Mouse (Mus musculus) forebrain, embryonic 10.5 days (tissue): ENCODE measurements around the gene Adamtsl2. TPM values are rescaled to one million over a fixed set of nuclear protein-coding genes. Genes with fewer than 3 reads are reported as not detected.

Experiments
- DNase-seq: peaks from one replicate; pipeline ENCODE4 v3.0.0-alpha.2; 2017; ENCODE audit warnings: low spot score; ENCODE audit errors: extremely low spot score
- H3K27ac ChIP-seq: fragments of 300-500 bp; sonication (generic); 2 replicates; pipeline ENCODE4 v1.5.1; 2016; ENCODE audit warnings: mild to moderate bottlenecking
- H3K27me3 ChIP-seq: fragments of 300-500 bp; sonication (generic); 2 replicates; pipeline ENCODE4 v1.6.1; 2016; ENCODE audit warnings: mild to moderate bottlenecking; ENCODE audit not compliant: poor library complexity, severe bottlenecking
- H3K36me3 ChIP-seq: fragments of 300-500 bp; sonication (generic); replicated peaks from 2 replicates; pipeline ENCODE4 v1.6.1; 2016; ENCODE audit warnings: mild to moderate bottlenecking, moderate library complexity
- H3K4me1 ChIP-seq: fragments of 300-500 bp; sonication (generic); 2 replicates; pipeline ENCODE4 v1.6.1; 2016
- H3K4me3 ChIP-seq: fragments of 300-500 bp; sonication (generic); 2 replicates; pipeline ENCODE4 v1.5.1; 2016; ENCODE audit warnings: mild to moderate bottlenecking, moderate library complexity
- H3K9me3 ChIP-seq: fragments of 300-500 bp; sonication (generic); 2 replicates; pipeline ENCODE4 v1.6.1; 2016; ENCODE audit warnings: mild to moderate bottlenecking, moderate library complexity
- WGBS: fragments of 180-500 bp; shearing (Covaris S2); methylation state at CpG from one replicate; pipeline ENCODE4 v1.1.7; 2016; 5-methylcytosine and 5-hydroxymethylcytosine counted together
- polyA plus RNA-seq: library from polyadenylated mRNA; unstranded; fragments of >200 nt; fragmentation: Nextera tagmentation; extraction: Ambion mirVana; gene quantifications from 2 replicates; pipeline ENCODE4 v1.2.1, GENCODE M21; 2016

Gene Adamtsl2
- polyA plus RNA-seq, 1 experiment from 2014 or later, result 5.3 TPM

DNA sequence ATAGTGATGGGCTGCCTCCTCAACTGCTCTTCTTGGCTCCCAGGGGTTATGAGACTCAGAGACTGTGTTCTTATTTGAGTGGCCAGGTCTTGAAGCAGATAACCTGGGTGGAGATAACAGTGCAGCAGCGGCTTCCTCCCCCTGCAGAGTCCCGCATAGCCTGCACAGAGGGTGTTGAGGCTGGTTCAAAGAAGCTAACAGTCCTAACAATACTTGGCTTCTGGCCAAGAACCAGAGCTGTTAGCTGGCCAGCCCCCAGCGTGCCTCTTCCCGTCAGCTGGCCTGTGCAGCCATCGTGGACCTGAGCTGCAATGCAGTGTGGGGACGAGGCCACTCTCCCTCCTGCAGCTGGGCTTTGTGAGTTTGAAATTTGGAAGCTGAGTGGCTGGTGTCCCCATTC is 18.6 kb downstream of the Adamtsl2 start:
- 58% methylated on average over 6 of the region's 6 CpGs for WGBS
- Histone ChIP-seq H3K9me3 (no peaks in the 10 kb centered on the region), H3K27ac (peak overlapping the region; percentile 31; the same call in 1 of the 2 replicates), H3K4me1 (peaks cover 26% of the 10 kb centered on the region), H3K36me3 (no peaks in the 10 kb centered on the region), H3K27me3 (peaks cover 7% of the 10 kb centered on the region; the same call in 1 of the 2 replicates), H3K4me3 (no peak overlapping the region)
- DNase-seq, result no peak

DNA sequence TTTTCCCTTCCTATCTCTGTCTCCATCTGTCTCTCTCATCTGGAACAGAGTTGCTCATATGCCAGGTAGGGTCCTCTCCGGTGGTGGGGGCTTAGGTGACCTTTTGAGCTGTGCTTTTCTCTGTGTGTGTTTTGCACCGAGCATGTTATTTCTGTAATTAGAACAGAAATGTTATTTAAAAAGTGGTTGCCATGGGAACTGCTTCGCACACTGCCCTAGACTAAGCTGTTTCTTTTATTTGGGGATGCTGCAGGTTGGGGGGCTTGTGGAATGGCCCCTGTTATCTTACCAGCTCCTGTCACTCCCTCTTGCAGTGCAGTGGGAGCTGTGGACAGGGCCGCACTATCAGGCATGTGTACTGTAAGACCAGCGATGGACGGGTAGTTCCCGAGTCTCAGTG is 24.4 kb downstream of the Adamtsl2 start:
- H3K4me1 ChIP-seq, result peaks cover 43% of the 10 kb centered on the region
- peaks cover 12% of the 10 kb centered on the region for H3K27me3 ChIP-seq
- no peaks in the 10 kb centered on the region for H3K36me3 ChIP-seq
- no peak for DNase-seq
- H3K4me3 ChIP-seq, result no peak overlapping the region
- H3K27ac ChIP-seq, result no peak overlapping the region
- 76% methylated on average over 7 of the region's 7 CpGs for WGBS
- no peaks in the 10 kb centered on the region for H3K9me3 ChIP-seq

DNA sequence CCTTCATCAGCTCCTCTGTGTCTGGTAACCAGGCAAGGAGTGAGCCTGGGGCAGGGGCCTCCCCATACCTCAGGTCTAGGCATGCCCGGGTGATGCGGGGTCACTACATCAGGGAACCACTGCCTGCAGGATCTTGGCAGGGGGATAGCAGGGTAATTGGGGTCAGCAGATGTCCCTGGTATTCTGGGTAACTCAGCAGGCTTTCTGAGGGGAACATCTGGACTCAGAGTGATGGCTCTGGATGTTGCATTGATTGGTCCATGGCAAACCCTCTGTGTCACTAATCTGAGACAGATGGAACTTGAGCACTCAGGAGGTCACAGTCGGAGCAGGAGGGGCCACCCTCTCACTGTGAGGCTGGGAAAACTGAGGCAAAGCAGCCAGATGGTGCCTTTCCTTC is 27.6 kb downstream of the Adamtsl2 start:
- H3K4me1 ChIP-seq, result peaks cover 46% of the 10 kb centered on the region
- peak; percentile 23 for DNase-seq
- WGBS, result 54% methylated on average over 3 of the region's 3 CpGs
- H3K27ac ChIP-seq, result no peak overlapping the region
- no peaks in the 10 kb centered on the region for H3K9me3 ChIP-seq
- peaks cover 31% of the 10 kb centered on the region for H3K27me3 ChIP-seq
- H3K36me3 ChIP-seq, result no peaks in the 10 kb centered on the region
- H3K4me3 ChIP-seq, result no peak overlapping the region

DNA sequence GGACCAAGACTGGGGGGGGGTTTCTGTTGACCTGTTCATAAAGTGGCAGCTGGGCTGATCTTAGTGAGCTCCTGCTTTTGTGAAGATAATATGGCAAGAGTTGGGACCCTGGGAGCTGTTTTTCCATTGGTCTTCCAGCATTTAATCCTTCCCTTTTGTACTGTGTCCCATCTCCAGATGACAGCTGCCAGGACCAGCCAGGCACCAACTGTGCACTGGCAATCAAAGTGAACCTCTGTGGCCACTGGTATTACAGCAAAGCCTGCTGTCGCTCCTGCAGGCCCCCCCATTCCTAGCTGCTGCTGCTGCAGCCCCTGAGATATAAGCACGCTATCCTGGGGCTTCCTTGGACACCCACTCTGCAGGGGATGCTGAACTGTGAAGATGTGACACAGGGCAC is 29.0 kb downstream of the Adamtsl2 start:
- WGBS, result 65% methylated on average over 2 of the region's 2 CpGs

DNA sequence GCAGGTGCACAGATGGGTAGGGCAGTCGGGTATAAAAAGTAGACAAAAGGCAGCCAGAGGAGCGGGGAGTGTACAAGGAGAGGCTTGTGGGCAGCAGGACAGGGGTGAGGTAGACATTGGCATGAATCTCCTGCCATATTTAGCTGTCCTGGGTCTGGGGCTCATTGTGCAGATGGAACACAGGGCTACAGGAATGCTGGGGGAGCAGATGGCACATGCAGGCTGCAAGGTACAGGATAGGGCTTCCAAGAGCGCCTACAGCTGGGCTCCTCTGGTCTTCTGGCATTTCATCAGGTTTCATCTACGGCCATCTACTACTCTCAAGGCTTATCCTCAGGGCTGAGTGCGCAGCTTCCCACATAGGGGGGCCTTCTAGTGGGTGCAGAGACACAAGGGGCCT is 29.9 kb downstream of the Adamtsl2 start:
- Histone ChIP-seq H3K4me3 (no peak overlapping the region), H3K27ac (no peak overlapping the region), H3K4me1 (peaks cover 44% of the 10 kb centered on the region), H3K27me3 (peaks cover 28% of the 10 kb centered on the region), H3K9me3 (no peaks in the 10 kb centered on the region), H3K36me3 (no peaks in the 10 kb centered on the region)
- DNase-seq, result no peak
- WGBS, result 85% methylated on average over 5 of the region's 5 CpGs

More for the DNA sequence above, 29.0 kb downstream of the Adamtsl2 start:
- H3K27ac ChIP-seq, result no peak overlapping the region
- no peaks in the 10 kb centered on the region for H3K36me3 ChIP-seq
- no peak overlapping the region for H3K4me3 ChIP-seq
- H3K9me3 ChIP-seq, result no peaks in the 10 kb centered on the region
- H3K27me3 ChIP-seq, result peaks cover 28% of the 10 kb centered on the region
- peaks cover 52% of the 10 kb centered on the region for H3K4me1 ChIP-seq
- DNase-seq, result no peak

DNA sequence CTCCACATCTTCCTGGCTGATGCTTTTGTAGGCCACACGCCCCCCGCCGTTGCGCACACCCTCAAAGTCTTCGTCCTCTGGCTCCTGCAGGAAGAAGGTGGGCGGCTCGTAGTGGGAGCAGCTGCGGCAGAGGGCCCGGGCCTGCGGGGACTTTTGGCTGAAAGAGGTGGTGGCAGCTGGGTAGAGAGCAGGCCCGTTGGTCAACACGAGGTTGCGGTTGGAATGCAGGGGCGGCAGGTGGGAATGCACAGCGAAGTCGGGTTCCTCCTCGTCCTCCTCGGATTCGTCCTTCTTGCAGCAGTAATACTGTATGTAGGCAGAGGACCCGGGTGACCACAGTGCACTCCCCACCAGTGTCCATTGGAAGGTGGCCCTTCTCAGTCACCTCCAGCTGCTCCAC is 33.4 kb downstream of the Adamtsl2 start:
- DNase-seq, result no peak
- Histone ChIP-seq H3K27me3 (peaks cover 28% of the 10 kb centered on the region), H3K4me1 (peaks cover 16% of the 10 kb centered on the region), H3K9me3 (no peaks in the 10 kb centered on the region), H3K36me3 (no peaks in the 10 kb centered on the region), H3K27ac (no peak overlapping the region), H3K4me3 (no peak overlapping the region)
- WGBS, result 84% methylated on average over 20 of the region's 20 CpGs

DNA sequence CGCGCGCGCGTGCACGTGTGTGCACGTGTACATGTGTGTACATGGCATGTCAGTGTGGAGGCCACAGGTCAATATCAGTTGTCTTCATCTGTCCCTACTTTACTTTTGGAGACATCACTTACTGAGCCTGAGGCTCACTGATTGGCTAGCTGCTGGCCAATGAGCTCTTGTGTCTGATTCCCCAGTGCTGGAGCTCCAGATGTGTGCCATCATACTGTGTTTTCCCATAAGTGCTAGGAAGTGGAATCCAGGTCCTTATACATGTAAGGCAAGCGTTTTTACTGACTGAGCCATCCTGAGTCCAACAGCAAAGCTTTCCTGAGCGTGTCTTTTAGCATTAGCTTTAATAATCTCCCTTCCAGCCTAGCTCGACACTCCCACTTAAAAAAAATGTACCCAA is 35.0 kb downstream of the Adamtsl2 start:
- 92% methylated on average over 10 of the region's 10 CpGs for whole genome bisulfite sequencing
- Histone ChIP-seq H3K27ac (no peak overlapping the region), H3K9me3 (no peaks in the 10 kb centered on the region), H3K4me1 (0 out of 2 replicates have a peak, but pooled peaks cover 9% of the 10 kb centered on the region), H3K27me3 (peaks cover 21% of the 10 kb centered on the region), H3K4me3 (no peak overlapping the region), H3K36me3 (no peaks in the 10 kb centered on the region)
- no peak for DNase-seq

DNA sequence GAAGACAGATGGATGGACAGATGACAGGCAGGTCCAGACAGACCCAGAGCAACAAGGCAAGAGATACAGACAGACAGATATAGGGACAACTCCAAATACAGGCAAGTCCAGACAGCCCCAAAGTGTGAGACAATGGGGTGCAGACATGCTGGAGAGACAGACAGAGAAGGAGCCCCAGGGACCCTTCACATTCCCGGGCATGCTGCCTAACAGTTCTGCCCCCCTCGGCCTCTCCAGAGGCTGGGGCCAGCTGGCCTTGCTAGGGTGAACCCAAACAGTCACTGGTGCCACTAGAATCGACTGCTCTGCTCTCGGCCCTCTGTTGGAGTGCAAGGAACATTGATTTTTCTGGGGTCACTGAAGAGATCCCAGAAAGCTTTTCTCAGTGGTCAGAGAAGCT is 39.3 kb downstream of the Adamtsl2 start:
- Histone ChIP-seq H3K27ac (no peak overlapping the region), H3K9me3 (no peaks in the 10 kb centered on the region), H3K4me1 (peaks cover 27% of the 10 kb centered on the region), H3K36me3 (no peaks in the 10 kb centered on the region), H3K4me3 (no peak overlapping the region), H3K27me3 (no peaks in the 10 kb centered on the region)
- DNase-seq, result no peak
- WGBS, result 76% methylated on average over 4 of the region's 4 CpGs

DNA sequence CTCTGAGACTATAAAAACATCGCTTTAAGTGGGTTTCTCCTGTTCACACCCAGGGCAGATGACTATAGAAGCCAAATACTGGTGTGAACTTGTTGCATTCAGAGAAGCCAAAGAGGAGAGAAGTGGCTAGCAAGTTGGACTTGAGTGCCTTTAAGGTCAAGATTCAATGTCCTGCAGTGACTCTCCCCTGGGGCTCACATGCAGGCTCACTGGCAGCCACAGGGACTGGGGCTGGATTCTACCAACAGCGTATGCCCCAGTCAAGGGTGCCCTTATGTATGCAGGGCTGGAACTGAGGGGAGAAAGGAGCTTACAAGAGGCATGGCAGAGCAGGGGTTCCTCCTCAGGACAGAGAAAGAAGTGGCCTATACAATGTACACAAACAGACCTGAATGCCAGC is 40.6 kb downstream of the Adamtsl2 start:
- Histone ChIP-seq H3K27me3 (no peaks in the 10 kb centered on the region), H3K27ac (no peak overlapping the region), H3K9me3 (no peaks in the 10 kb centered on the region), H3K36me3 (no peaks in the 10 kb centered on the region), H3K4me1 (peaks cover 27% of the 10 kb centered on the region), H3K4me3 (no peak overlapping the region)
- DNase-seq, result no peak
- WGBS, result 88% methylated on average over 2 of the region's 2 CpGs

DNA sequence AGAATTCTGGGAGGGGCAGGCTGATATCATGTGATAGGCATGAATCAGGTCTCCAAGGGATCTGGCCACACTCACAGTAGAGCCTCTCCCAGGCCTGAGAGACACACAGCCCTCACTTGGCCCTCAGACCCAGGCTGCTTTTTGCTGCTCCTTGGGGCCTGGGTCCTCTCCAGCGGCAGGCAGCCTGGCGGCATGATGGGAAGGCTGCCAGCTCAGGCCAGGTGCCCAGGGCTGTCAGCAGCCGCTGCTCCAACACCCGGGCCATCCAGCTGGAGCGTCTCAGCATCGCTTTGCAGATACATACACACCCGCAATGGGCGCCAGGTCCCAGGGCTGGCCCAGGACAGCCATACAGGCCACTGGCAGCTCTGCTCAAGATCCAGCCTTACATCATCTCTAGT is 41.1 kb downstream of the Adamtsl2 start:
- no peaks in the 10 kb centered on the region for H3K9me3 ChIP-seq
- WGBS, result 95% methylated on average over 8 of the region's 8 CpGs
- DNase-seq, result no peak
- H3K4me3 ChIP-seq, result no peak overlapping the region
- peaks cover 27% of the 10 kb centered on the region for H3K4me1 ChIP-seq
- no peaks in the 10 kb centered on the region for H3K36me3 ChIP-seq
- H3K27ac ChIP-seq, result no peak overlapping the region
- no peaks in the 10 kb centered on the region for H3K27me3 ChIP-seq

DNA sequence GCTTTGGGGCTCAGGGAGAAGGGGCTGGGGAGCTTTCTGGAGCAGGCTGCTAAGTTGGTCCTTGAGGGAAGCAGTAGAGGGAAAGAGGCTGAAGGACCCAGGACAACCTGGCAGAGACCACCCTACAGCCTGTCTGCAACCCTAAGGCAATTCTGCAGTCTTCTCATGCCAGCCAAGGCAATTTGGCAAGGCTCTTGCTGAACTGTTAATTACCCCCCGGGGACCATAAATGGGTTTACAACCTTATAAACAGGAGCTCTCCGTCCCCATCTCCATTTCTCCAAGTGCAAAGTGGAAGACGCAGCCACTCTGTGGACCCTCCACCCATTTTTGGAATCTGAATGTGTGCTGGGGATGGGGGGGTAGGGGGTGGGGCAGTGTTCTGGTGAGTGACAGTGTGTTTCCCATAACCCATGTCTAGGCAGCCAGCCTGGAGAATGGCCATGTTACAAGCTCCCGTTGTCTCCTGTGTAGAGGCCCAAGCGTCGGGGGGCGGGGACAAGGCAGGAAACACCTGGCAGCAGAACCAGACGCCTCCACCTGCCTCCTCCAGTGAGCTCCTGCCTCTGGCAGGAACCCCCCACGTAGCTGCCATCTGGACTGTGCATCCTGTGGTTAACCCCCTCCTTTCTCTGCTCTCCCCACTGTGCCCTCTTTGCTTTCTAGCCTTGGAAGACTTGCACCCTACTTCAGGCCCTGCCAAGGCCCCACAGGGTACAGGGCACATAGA is 42.6 kb downstream of the Adamtsl2 start:
- Histone ChIP-seq H3K9me3 (no peaks in the 10 kb centered on the region), H3K4me1 (peaks cover 37% of the 10 kb centered on the region), H3K27me3 (no peaks in the 10 kb centered on the region), H3K36me3 (no peaks in the 10 kb centered on the region), H3K27ac (peak overlapping the region; percentile 64), H3K4me3 (no peak overlapping the region)
- WGBS, result 43% methylated on average over 9 of the region's 9 CpGs
- no peak for DNase-seq

DNA sequence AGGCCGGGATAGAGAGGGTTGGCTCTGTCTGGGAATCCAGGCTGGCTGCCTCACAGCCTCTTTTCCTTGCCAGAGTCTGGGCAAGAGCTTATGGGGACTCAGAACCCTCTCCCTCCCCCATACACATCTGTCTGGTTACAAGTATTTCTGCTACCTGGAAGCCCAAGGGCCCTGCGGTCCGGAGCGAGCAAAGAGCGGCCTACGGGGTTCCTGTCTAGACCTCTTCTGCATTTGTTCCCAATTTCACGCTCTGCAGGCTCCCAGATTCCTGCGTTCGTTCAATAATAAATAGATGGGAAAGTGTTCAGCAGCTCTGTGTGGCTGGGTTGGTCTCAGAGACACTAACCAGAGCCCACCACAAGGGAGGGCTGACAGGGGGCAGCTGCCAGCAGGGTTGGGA is 43.4 kb downstream of the Adamtsl2 start:
- peak overlapping the region; percentile 64 for H3K27ac ChIP-seq
- peaks cover 6% of the 10 kb centered on the region; the same call in 1 of the 2 replicates for H3K27me3 ChIP-seq
- no peaks in the 10 kb centered on the region for H3K36me3 ChIP-seq
- peak; percentile 27 for DNase-seq
- H3K9me3 ChIP-seq, result no peaks in the 10 kb centered on the region
- 51% methylated on average over 9 of the region's 9 CpGs for WGBS
- H3K4me3 ChIP-seq, result no peak overlapping the region
- peaks cover 37% of the 10 kb centered on the region for H3K4me1 ChIP-seq

DNA sequence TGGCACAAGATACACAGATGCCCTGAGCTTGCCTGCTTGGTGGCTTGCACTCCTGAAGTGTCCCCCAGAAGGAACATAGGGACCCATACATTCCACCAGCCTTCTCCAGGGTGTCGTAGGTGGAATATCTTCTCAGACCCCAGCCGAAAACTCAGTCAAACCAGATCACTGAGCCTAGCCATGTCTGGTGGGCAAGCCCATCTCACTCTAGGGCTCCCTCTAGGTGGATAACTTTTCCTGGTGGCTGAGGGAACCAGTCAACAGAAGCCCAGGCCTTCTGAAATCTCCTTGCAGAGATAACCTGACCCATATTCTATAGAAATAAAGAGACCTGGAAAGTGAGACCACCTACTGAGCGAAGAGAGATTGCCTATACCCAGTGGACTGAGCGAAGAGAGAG is 43.9 kb downstream of the Adamtsl2 start:
- peak overlapping the region; percentile 64 for H3K27ac ChIP-seq
- peaks cover 11% of the 10 kb centered on the region; the same call in 1 of the 2 replicates for H3K27me3 ChIP-seq
- peaks cover 37% of the 10 kb centered on the region for H3K4me1 ChIP-seq
- WGBS, result 87% methylated on average over 4 of the region's 4 CpGs
- H3K4me3 ChIP-seq, result no peak overlapping the region
- DNase-seq, result no peak
- H3K9me3 ChIP-seq, result no peaks in the 10 kb centered on the region
- no peaks in the 10 kb centered on the region for H3K36me3 ChIP-seq
